Mouse (Mus musculus) liver, adult 2 months (tissue): ENCODE data around the gene Gm9733.

Experiments
- CTCF ChIP-seq: fragments of 200-500 bp; IDR thresholded peaks from 2 replicates; pipeline ENCODE4 v1.5.1; 2011; ENCODE audit warnings: low read depth, low read length, control low read depth
- POLR2A ChIP-seq: fragments of 200-500 bp; IDR thresholded peaks from 2 replicates; pipeline ENCODE4 v1.6.1; 2011; ENCODE audit warnings: low read length, control low read depth; ENCODE audit not compliant: insufficient read depth; ENCODE audit errors: extremely low read depth

DNA sequence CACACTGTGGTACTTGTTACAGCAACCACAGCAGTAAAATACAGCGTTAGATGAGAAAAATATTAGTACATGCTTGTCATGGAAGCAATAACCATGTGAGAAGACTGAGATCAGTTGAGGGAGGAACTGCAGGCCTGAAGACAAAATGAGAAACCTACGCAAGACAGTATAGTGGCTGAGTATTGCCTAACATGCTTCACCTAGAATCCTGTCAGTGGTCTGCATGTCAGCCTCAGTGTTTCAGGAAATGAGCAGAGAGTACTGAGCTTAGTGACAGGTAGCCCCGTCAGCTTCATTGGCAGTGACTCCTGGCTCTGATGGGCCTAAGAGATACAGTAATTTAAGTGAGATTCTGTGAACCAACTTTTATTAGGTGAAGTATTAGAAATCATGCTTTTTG, 557 bp downstream of the Gm9733 start:
- TF ChIP-seq POLR2A (no peak), CTCF (no peak)
